Mouse (Mus musculus) cerebellum, postnatal 25 days (tissue): Measurements from ENCODE around the gene Fdx1l.
A peak's percentile ranks its signal among the peaks of the same experiment; 100 is the strongest.
"Not testable (repeated sequence)": the region's sequence is repeated elsewhere in the genome, so short reads cannot be mapped to it uniquely, and the experiment has no call there.

Experiments
- DNase-seq, 2 experiments: peaks; one replicate each; pipeline ENCODE4 v3.0.0; 2021; ENCODE audit warnings: mixed read lengths in 2 of 2

The Fdx1l gene

DNA sequence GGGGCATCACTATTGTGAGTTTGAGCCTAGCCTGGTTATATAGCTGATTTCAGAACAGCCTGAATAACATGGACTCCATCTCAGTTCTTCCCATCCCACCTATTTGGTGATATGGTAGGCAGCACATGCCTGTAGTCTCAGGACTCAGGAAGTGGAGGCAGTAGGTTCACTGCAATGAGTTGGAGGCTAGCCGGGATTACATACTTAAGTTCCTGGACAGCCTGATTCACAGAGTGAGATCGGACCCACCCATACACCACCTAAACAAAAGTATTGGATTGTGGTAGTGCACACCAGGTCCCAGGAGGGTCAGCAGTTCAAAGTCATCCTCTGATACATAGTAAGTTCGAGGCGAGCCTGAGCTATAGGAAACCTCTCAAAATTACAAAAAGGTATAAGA is 773 bp downstream of the Fdx1l start:
- DNase-seq = no peak

DNA sequence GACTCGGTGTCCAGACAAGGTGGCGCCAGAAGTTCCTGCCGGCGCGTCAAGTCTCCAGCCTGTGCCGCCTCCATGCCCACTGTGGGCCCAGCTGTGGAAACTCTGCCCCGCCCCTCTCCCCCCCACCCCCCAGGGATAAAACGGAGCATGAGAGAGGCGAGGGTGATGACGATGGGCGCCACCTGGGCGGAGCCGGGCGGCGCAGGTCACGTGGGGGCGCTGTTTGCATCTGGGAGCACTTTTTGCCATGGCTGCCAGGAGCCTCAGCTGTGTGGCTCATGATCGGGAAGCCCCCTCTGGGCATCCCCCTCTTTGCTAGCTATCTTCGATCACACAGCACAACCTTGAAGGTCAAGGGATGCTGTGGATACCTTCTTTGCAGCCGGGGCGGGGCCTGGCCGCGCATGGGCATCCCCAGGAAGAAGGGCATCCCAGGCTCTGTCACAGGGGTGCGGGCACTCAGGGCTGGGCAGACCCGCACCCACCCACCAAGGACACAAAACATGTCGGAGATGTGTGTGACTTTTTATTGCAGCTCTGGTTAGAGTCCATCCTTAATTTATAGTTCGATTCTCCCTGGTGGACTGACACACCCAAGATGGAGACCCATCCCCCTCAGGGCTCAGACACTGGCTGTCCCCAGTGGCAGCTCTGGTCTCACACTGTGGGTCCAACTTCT is 6.3 kb downstream of the Fdx1l start, which contains the start of gene Zglp1:
Gene Zglp1, minus strand, starts transcription at position 88 of the 679 bp plus-strand sequence.
- DNase-seq = no peak

DNA sequence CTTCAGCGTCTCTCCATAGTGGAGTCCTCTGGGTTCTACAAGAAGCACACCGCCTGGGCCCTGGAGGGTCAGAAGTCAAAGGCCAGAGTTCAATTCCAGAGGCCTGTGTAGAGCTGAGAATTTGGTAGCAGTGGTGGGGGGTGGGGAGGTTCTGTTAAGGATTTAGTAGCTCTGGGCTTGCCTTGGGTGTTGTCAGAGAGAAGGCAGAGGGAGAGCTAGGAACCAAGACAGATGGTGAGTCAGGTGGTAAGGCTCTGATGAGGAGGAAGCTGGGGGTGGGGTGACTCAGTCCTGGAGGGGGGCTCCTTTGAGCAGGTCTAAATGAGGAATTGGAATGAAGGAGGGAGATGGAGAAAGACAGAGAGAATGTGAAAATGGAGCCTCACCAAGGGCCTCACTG is 10.5 kb downstream of the Fdx1l start:
- no peak for DNase-seq

DNA sequence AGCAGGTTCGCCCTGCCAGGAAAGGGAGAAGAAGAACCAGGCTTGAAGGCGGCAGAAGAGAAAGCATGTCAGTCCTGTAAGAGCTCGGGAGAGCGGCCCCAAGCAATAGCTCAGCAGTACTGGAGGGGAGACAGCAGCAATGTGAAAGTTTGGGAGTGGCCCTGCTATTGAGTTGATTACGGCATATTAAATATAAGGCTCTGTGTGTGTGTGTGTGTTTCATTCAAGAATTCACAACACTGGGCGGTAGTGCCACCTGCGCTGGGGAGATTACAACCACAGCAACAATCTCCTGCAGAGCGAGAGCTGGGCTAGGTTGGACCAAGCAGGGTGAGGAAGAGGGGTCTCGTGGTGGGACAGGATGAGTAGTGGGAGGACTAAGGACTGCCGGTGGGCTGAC is 21.8 kb downstream of the Fdx1l start:
- DNase-seq = no peak

DNA sequence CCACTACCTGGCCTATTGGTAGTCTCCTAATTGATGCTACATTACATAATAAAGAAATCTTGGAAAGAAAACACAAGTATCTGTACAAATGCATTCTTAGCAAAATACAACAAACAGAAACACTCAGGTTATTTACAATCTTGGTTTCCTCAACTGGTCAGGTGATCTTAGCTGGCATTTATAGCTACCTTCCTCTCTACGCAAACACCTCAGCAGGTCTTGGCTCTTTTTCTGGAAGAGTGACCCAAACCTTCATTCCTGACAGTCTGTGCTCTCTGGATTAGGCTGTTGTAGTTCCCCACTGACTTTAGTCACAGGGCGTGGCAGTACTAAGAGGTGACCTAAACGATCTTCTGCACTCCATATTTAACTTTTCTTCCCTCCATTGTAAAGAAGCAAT is 28.2 kb downstream of the Fdx1l start:
- no peak for DNase-seq

DNA sequence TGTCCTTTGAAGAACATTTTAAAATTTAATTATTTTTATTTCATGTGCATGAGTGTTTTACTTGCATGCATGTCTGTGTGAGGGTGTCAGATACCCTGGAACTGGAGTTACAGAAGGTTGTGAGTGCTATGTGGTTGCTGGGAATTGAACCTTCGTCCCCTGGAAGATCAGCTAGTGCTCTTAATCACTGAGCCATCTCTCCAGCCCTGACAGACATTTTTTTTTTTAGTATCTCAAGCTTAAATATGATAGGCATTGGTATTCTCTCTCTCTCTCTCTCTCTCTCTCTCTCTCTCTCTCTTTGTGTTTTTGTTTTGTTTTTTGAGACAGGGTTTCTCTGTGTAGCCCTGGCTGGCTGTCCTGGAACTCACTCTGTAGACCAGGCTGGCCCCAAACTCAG is 28.6 kb downstream of the Fdx1l start:
- DNase-seq = not testable (repeated sequence)

DNA sequence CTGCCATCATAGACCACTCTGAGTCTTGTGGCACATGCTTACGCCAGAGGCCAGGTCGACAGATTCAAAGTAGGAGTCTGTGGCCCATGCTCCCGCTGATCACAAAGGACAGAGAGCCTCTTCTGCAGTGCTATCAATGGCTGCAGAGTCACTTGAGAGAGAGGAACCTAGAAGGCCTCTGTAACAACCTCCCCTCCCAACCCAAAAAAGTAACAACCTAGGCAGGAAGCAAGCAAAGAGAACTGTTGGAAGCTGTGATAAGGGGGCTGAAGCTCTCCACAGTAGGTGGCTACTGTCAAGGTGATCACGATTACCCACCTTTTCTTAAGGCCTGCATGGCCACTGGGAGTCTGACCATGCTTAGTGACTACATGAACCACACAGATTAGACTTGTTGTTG is 29.9 kb downstream of the Fdx1l start:
- no peak for DNase-seq

DNA sequence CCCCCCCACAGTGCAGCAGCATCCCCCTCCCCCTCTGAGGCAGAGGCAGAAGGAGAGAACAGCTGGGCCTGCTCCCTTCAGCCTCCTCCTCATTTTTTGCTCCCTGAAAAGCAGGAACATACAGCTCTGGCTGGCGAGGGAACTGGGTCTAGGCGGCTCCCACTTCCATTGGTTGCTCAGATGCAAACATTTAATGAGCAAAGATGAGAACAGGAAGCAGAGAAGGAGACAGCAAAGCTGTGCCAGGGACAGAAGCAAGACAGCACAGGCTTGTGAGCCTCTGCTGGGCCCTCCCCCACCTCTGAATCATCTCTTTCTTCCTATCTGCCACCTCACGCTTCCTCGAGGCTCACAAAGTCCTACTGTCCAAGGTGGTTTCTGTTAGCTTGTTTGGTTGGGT is 32.1 kb downstream of the Fdx1l start:
- no peak for DNase-seq

DNA sequence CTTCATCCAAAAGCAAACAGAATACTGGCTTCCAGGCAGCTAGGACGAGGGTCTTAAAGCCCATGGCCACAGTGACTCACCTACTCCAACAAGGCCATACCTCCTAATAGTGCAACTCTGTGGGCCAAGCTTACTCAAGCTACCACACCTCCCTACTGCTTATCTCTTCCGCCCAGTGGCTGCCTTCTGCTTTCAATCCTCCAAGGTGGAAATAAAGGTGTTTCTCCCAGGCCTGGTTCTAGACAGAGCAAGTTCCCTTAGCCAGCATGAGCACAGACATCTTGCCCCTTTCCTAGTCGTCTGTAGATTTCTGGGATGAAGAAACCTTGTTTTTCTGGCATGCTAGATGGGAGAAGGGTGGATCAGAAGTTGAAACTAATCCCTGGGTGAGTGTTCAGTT is 33.6 kb downstream of the Fdx1l start:
- DNase-seq = no peak

DNA sequence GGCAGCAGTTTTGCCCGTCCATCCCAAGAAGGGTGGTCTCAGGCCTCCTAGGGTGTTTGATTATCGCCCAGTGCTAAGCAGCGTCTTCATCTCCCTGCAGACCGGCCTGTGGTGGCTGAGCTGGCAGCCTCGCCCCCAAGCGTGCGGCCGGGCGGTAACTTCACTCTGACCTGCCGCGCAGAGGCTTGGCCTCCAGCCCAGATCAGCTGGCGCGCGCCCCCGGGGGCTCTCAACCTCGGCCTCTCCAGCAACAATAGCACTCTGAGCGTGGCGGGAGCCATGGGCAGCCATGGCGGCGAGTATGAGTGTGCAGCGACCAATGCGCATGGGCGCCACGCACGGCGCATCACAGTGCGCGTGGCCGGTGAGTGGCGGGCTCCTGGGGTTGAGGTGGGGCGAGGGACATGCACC is 35.9 kb downstream of the Fdx1l start:
- peak; percentile 36 to 61 for DNase-seq

DNA sequence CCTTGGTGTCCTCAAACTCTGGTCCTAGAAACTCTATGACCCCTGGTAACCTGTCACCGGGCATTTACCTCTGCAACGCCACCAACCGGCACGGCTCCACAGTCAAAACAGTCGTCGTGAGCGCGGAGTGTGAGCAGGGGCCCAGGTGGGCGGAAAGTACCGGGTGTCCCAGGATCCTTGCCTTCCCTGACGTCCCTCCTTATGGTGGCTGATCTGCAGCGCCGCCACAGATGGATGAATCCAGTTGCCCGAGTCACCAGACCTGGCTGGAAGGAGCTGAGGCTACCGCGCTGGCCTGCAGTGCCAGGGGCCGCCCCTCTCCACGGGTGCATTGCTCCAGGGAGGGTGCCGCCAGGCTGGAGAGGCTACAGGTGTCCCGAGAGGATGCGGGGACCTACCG is 36.7 kb downstream of the Fdx1l start:
- DNase-seq = no peak

DNA sequence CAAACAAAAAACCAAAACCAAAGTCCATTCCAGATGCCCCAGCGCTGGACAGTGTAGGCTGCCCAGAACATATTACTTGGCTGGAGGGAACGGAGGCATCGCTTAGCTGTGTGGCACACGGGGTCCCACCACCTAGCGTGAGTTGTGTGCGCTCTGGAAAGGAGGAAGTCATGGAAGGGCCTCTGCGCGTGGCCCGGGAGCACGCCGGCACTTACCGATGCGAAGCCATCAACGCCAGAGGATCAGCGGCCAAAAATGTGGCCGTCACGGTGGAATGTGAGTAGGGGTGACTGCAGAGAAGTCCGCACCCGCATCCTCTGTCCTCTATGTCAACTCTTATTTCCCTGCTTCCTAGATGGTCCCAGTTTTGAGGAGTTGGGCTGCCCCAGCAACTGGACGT is 37.3 kb downstream of the Fdx1l start:
- no peak for DNase-seq

DNA sequence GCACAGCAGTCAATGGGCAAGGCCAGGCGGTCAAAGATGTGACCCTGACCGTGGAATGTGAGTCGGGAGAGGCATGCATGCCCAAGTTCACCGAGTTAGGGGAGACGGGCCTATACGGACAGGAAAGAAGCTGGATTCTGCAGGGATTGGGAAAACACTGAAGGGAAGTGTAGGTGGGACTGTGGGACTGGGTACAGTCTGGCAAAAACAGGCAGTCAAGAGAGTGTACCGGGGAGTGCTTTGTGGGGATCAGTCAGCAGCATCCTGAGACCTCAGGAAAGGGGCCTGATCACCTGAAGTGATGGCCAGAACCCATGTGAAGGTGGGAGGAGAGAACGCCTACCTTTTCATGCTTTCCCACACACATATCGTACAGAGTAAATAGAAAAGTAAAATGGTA is 37.8 kb downstream of the Fdx1l start:
- no peak for DNase-seq

DNA sequence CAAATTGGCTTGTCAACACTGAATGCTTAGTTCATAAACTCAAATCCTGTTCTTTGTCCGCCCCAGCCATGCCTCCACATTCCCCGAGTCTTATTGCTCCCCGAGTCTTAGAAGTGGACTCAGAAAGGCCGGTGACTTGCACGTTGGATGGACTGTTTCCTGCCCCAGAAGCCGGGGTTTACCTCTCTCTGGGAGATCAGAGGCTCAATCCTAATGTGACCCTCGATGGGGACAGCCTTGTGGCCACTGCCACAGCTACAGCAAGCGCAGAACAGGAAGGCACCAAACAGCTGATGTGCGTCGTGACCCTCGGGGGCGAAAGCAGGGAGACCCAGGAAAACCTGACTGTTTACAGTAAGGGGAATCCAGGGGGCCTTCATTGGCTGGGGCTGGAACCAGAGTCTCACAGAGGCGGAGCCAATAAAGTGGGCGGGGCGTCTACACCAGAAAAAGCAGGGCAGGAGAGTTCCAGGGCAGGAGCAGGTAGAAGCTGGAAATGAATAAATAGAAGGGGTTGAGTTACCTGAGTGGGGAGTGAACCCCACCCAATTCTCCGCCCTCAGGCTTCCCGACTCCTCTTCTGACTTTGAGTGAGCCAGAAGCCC is 38.8 kb downstream of the Fdx1l start:
- DNase-seq = no peak

DNA sequence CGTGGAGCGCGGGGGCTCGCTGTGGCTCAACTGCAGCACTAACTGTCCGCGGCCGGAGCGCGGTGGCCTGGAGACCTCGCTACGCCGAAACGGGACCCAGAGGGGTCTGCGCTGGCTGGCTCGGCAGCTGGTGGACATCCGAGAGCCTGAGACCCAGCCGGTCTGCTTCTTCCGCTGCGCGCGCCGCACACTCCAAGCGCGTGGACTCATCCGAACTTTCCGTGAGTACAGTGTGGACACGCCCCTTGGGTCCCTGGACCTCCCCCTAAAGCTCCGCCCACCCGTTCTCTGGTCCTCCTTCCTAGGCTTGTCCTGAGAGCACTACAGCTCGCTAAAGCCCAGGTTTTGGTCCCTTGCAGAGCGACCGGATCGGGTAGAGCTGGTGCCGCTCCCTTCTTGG is 40.3 kb downstream of the Fdx1l start:
- peak; percentile 34 to 54 for DNase-seq

DNA sequence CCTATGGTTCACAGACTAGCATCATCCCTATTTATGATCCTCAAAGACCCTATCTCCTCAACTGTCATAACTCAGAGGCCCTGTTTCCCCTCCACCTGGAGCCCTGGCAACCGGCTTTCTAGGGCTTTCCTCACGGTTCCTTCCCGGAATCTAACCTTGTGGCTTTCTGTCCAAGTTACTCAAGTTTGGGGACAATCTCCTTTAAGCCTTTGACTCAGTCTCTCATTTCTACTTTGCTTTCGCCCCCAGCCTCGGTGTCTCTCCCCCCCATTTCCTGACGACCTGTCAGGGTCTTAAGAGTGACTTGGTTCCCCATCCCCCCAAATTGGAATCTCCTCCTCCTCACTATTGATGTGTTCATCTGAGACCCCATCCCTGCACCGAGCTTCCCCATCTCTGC is 40.9 kb downstream of the Fdx1l start:
- no peak for DNase-seq

DNA sequence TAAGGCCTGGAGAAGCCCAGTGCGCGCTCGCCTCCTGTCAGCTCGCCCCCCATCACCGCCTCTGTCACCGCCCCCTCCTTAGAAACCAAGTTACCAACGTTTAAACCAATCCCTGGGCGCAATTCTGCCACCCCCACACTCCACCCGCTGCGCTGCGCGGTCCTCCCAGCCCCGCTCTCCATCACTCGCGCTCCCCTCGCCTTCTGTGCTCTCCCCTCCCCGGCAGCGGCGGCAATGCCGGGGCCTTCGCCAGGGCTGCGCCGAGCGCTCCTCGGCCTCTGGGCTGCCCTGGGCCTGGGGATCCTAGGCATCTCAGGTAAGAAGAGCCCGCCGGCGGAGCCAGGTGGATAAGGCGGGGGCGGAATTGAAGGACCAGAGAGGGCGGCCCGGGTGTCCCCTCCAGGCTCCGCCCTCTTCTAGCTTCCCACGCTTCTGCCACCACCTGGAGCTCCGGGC is 41.5 kb downstream of the Fdx1l start, which contains the start of gene Icam5:
Gene Icam5, plus strand, starts transcription at position 178 of the 456 bp plus-strand sequence.
- peak; percentile 48 to 50 for DNase-seq

DNA sequence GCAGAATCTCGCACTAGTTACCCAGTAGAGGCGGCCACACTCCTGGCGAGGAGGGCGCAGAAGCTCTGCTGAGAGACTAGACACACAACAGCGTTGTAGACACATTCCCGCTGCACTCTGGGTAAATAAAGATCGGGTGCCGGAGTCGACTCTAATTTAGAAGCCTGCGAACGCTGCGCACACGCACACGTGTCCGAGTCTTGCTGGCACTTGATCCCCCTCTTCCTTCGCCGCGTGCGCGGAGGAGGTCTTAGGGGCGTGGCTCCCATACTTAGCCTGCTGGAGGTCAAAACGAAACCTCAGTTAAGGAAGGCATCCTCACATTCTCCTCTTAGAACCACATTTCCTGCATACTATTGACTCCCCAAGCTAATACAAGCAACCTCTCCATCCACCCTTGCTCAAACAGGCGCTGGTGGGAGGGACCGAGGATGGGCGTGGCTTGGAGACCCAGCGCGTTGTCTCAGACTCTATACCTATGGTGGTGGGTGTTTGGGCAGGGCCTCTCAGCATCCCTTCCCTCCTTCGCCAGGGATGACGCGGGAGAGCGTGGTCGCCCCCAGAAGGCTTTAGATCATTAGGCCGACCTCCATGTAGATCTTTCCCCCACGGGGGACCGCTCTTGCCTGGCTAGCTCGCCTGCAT is 42.0 kb downstream of the Fdx1l start:
- DNase-seq = peak; percentile 51 to 59

DNA sequence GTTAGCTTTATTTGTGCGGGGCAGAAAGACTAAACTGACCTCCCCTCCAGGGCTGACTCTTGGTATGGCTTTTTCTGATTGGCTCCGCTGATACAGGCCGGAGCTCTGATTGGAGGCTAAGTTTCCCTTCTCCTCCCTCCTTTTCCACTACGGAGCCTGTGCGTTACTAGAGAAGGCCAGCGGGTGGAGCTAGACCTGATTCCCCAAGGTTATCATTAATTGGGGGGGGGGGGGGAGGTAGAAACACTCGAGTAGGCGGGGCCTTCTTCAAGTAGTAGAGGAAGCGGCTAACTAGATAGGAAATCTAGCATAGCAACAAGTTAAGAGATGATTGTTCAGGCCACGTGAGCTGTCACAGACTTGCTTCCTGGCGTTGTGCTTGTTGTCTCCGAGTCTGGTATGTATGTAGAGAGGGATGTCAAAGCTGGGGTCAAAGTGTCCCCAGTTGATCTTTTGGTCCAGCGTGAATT is 42.6 kb downstream of the Fdx1l start:
- peak; percentile 77 to 88 for DNase-seq

DNA sequence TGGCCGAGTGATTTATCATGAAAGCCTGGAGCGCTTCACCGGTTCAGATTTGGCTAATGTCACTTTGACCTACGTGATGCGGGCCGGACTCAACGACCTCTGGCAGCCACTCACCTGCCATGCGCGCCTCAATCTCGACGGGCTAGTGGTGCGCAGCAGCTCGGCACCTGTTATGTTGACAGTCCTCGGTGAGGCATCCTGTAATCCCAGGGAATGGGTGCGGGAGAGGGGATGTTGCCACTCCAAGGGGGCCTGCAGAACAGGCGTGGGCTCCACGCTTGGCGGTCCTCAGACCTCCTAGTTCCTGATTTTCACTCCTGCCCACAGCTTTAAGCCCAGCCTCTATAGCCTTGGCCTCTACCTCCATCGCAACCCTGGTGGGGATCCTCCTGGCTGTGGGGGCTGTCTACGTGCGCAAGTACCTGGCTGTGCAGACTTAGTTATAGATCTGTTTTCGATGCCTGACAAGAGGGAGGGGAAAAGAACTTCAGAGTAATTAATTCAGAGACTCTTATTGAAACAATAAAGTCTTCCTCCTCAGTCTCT is 43.3 kb downstream of the Fdx1l start:
- no peak for DNase-seq

DNA sequence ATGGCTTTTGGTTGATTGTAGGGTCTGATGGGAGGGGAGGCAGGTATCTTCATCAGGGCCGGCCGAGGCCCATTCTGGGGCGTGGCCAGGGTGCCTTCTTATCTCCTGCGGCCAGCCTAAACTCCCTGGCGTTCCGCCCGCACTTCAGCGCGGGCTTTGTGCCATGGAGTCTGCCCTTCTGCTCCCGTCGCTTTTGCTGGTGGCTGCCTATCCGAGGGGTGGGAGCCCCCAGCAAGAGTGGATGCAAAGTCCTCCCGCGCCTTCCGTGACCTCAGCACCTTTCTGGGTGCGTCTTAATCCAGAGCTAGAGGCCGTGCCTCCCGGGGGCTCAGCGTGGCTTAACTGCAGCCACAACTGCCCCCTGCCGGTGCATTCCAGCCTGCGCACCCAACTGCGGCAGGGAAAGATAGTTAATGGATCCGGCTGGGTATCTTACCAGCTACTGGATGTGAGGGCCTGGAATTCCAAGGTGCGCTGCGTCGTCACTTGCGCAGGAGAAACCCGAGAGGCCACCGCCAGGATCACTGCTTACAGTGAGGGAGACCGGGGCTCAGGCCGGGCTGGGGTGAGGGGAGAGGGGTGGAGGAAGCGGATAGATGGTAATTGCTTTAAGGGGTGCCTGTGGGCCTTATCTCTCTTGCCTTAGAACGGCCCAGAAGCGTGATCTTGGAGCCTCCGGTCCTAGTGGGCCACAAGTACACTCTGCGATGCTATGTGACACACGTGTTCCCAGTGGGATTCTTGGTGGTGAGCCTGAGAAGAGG is 43.9 kb downstream of the Fdx1l start, which contains the start of gene Icam4:
Gene Icam4, plus strand, starts transcription at position 83 of the 764 bp plus-strand sequence.
- DNase-seq = peak; percentile 62 to 78

DNA sequence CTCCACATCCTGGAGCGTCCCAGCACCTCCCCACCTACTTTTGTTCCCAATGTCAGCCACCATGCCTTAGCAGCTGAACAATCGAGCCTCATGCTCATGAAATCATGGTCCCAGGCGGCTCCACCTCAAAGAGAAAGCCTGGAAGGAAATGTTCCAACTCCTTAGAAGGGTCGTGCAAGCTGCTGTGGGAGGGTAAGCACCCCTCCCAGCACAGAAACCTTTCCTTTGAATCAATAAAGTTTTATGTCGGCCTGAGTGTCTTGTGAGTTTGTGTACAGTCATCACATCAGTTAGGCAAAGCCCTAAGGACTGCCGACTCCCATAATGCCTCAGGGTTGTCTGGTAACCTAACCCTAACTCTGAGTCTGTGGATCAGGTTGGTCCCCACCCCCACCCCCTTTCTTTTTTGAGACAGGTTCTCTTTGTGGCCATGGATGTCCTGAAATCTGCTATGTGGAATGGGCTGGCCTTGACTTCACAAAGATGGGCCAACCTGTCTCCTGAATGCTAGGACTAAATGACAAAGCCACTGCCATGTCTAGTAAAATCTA is 44.8 kb downstream of the Fdx1l start:
- DNase-seq = no peak
